Mouse (Mus musculus): Measurements from ENCODE around the gene Wdr5b. TPM values are rescaled to one million over a fixed set of nuclear protein-coding genes. Genes with fewer than 3 reads are reported as not detected.
"Not testable (repeated sequence)": the region's sequence is repeated elsewhere in the genome, so short reads cannot be mapped to it uniquely, and the experiment has no call there.

Gene Wdr5b
- polyA plus RNA-seq, 1 experiment, result 3.2 TPM

DNA sequence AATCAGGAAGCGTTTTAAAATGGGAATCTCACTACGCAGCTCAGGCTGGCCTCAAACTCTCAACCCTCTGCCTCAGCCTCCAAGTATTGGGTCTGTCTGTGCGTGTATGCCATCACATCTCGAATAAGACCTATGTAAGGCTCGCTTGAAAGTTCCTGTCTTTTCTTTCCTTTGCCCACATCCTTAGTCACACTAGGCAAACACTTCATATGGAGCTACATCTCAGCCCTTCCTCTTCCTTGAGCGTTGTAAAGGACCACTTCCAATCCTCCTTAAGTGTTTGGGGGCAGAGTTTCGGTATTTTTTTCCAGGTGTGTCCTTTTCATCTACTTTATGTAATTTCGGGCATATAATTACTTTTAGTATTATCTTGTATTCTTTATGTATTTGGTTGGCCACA is 13.9 kb downstream of the Wdr5b start:
- TF ChIP-seq CTCF (IDR thresholded peaks at IDR 0.05; ENCODE audit: borderline replicate concordance, control insufficient read depth, extremely low read depth, insufficient read depth, low read length, poor library complexity) (no peak), POLR2A (IDR thresholded peaks at IDR 0.05; ENCODE audit: control insufficient read depth, extremely low read depth, insufficient read depth, low read length, poor library complexity) (no peak)
- DNase-seq, result no peak
- Histone ChIP-seq H3K4me1 (replicated peaks; ENCODE audit: control insufficient read depth, insufficient read depth, low read length) (no peaks in the 10 kb centered on the region), H3K27me3 (ENCODE audit: control insufficient read depth, insufficient read depth, low read length) (no peaks in the 10 kb centered on the region), H3K27ac (ENCODE audit: control insufficient read depth, insufficient read depth, low read length) (no peak overlapping the region), H3K36me3 (ENCODE audit: control insufficient read depth, insufficient read depth, low read length) (peaks cover 8% of the 10 kb centered on the region; the same call in 1 of the 2 replicates), H3K4me3 (ENCODE audit: control insufficient read depth, insufficient read depth, low read length) (no peak overlapping the region)
- WGBS, result 98% methylated on average over 8 of the region's 8 CpGs

DNA sequence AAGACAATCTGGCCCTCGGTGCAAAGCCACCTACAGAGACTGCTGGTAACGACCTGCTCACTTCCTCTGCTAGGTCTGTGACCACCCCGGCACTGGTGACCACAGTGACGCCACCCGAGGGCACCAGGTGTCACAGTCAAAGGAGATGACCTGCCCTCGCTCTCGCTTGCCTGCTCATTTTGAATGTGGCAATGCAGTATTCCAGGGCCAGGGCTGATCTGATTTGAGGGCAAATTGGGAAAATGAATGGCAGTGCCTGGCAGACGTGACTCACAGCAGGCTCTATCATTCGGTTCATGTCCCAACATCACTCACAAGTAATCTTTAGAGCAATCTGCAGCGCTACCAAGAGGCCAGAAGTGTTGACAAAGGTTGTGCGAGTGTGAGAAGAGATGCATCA is 15.4 kb downstream of the Wdr5b start:
- Histone ChIP-seq H3K27me3 (ENCODE audit: control insufficient read depth, insufficient read depth, low read length) (no peaks in the 10 kb centered on the region), H3K4me1 (replicated peaks; ENCODE audit: control insufficient read depth, insufficient read depth, low read length) (no peaks in the 10 kb centered on the region), H3K27ac (ENCODE audit: control insufficient read depth, insufficient read depth, low read length) (no peak overlapping the region), H3K4me3 (ENCODE audit: control insufficient read depth, insufficient read depth, low read length) (no peak overlapping the region), H3K36me3 (ENCODE audit: control insufficient read depth, insufficient read depth, low read length) (0 out of 2 replicates have a peak, but pooled peaks cover 2% of the 10 kb centered on the region)
- no peak for TF ChIP-seq POLR2A (IDR thresholded peaks at IDR 0.05; ENCODE audit: control insufficient read depth, extremely low read depth, insufficient read depth, low read length, poor library complexity)
- DNase-seq, result no peak
- WGBS, result 91% methylated on average over 11 of the region's 11 CpGs

DNA sequence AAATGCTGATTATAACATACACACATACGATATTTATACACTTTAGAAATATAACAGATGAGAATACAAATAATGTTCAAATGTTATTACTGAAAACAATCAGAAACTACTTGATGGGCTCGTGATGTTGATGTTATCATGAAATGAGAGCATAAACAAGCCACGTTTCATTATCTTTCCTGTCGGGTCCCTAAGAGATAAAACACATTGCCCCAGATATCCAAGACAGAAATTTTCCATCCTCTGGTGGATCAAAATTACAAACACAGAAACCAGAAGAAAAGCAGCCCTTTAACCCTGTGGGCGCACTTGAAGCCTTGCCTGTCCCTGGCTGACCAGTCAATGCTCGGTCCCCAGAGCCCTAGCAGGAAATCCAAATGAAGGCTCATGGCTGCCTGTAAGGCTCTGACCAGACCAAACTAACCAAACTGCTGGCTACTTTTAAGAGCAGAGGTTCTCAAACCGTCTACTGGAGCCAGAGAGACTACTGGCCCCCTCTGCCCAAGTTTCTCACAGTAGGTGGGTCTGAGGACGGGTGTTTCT is 17.0 kb downstream of the Wdr5b start:
- Histone ChIP-seq H3K27me3 (ENCODE audit: control insufficient read depth, insufficient read depth, low read length) (no peaks in the 10 kb centered on the region), H3K27ac (ENCODE audit: control insufficient read depth, insufficient read depth, low read length) (no peak overlapping the region), H3K4me3 (ENCODE audit: control insufficient read depth, insufficient read depth, low read length) (no peak overlapping the region), H3K36me3 (ENCODE audit: control insufficient read depth, insufficient read depth, low read length) (no peaks in the 10 kb centered on the region), H3K4me1 (replicated peaks; ENCODE audit: control insufficient read depth, insufficient read depth, low read length) (no peaks in the 10 kb centered on the region)
- TF ChIP-seq CTCF (IDR thresholded peaks at IDR 0.05; ENCODE audit: borderline replicate concordance, control insufficient read depth, extremely low read depth, insufficient read depth, low read length, poor library complexity) (no peak), POLR2A (IDR thresholded peaks at IDR 0.05; ENCODE audit: control insufficient read depth, extremely low read depth, insufficient read depth, low read length, poor library complexity) (no peak)
- no peak for DNase-seq
- 89% methylated on average over 8 of the region's 8 CpGs for WGBS

DNA sequence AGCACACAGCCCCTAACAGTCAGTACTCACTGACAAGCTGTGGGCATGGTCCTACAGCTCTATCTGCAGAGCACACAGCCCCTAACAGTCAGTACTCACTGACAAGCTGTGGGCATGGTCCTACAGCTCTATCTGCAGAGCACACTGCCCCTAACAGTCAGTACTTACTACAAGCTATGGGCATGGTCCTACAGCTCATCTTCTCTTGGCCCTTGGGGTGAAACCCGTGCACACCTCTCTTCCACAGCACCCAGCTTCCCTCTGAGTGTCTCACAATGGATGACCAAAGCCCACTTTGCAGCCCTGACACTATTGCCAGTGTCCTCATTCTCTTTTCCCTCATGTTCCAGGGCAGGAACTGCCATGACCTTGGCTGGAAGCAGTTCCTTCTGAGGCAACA is 21.5 kb downstream of the Wdr5b start:
- H3K4me1 ChIP-seq (replicated peaks; ENCODE audit: control insufficient read depth, insufficient read depth, low read length); H3K36me3 ChIP-seq (ENCODE audit: control insufficient read depth, insufficient read depth, low read length); DNase-seq; H3K4me3 ChIP-seq (ENCODE audit: control insufficient read depth, insufficient read depth, low read length); H3K27me3 ChIP-seq (ENCODE audit: control insufficient read depth, insufficient read depth, low read length); H3K27ac ChIP-seq (ENCODE audit: control insufficient read depth, insufficient read depth, low read length): not testable (repeated sequence)
- WGBS, result 86% methylated on average over 1 of the region's 1 CpGs

DNA sequence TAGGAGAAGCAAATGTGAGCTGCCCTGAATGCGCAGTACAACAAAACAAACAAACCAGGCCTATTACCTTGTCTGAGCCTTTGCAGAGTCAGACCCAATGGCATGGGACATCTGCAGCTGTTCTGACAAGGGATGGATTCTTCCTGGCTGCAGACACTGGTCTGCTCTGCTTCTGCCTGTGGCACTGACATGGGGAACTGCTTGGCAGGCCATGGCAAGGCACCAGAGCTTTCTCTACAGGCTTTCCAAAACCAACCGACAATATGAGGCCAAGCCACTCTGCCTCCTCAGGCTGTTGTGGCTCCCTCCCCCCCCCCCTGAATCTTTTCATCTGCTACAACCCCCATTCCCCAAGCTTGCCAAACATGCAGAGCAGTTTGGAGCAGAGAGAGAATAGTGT is 22.3 kb downstream of the Wdr5b start:
- H3K4me1 ChIP-seq (replicated peaks; ENCODE audit: control insufficient read depth, insufficient read depth, low read length), result no peaks in the 10 kb centered on the region
- no peaks in the 10 kb centered on the region for H3K27me3 ChIP-seq (ENCODE audit: control insufficient read depth, insufficient read depth, low read length)
- 92% methylated on average over 2 of the region's 2 CpGs for WGBS
- no peak for TF ChIP-seq POLR2A (IDR thresholded peaks at IDR 0.05; ENCODE audit: control insufficient read depth, extremely low read depth, insufficient read depth, low read length, poor library complexity)
- no peak for TF ChIP-seq CTCF (IDR thresholded peaks at IDR 0.05; ENCODE audit: borderline replicate concordance, control insufficient read depth, extremely low read depth, insufficient read depth, low read length, poor library complexity)
- H3K4me3 ChIP-seq (ENCODE audit: control insufficient read depth, insufficient read depth, low read length), result no peak overlapping the region
- H3K27ac ChIP-seq (ENCODE audit: control insufficient read depth, insufficient read depth, low read length), result no peak overlapping the region
- no peaks in the 10 kb centered on the region for H3K36me3 ChIP-seq (ENCODE audit: control insufficient read depth, insufficient read depth, low read length)
- no peak for DNase-seq

DNA sequence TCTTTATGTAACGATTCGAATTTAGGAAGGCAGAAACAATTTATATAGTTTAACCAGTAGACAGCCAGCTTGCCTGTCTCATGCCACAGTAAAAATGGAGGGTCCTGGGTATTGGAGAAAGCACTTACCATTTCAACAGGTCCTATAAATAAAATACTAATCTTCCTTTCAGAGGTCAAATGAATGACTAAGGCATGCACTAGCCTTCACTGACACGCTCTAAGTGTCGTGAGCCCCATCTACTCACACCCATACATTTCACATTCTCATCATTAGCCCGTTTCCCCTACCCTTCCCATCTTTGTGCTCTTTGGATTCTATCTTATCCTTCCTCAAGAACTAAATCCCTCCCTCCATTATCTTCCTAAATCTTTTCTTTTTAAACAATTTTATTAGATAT is 23.9 kb downstream of the Wdr5b start:
- Histone ChIP-seq H3K36me3 (ENCODE audit: control insufficient read depth, insufficient read depth, low read length) (no peaks in the 10 kb centered on the region), H3K27me3 (ENCODE audit: control insufficient read depth, insufficient read depth, low read length) (no peaks in the 10 kb centered on the region), H3K27ac (ENCODE audit: control insufficient read depth, insufficient read depth, low read length) (no peak overlapping the region), H3K4me1 (replicated peaks; ENCODE audit: control insufficient read depth, insufficient read depth, low read length) (no peaks in the 10 kb centered on the region), H3K4me3 (ENCODE audit: control insufficient read depth, insufficient read depth, low read length) (no peak overlapping the region)
- TF ChIP-seq CTCF (IDR thresholded peaks at IDR 0.05; ENCODE audit: borderline replicate concordance, control insufficient read depth, extremely low read depth, insufficient read depth, low read length, poor library complexity) (no peak), POLR2A (IDR thresholded peaks at IDR 0.05; ENCODE audit: control insufficient read depth, extremely low read depth, insufficient read depth, low read length, poor library complexity) (no peak)
- no peak for DNase-seq
- 95% methylated on average over 5 of the region's 5 CpGs for WGBS

DNA sequence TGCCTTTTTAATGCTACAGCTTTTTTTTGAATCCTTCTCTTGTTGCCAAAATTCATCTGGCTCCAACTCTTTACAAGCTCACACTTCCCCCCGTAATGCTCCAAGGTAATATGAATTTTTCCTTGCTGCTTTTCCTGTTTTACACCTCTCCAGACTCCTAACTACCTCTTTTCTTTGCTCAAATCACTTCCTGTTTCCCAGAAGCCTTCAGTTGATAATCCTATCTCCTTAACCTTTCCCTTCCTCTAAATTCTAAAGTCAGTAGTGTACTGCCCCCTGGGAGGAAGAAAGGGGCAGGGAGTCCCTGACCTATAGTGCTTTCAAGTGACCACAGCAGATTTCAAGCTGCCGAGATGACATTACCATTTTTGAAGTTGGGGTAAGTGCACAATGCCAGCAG is 26.7 kb downstream of the Wdr5b start:
- Histone ChIP-seq H3K36me3 (ENCODE audit: control insufficient read depth, insufficient read depth, low read length) (no peaks in the 10 kb centered on the region), H3K27me3 (ENCODE audit: control insufficient read depth, insufficient read depth, low read length) (no peaks in the 10 kb centered on the region), H3K4me3 (ENCODE audit: control insufficient read depth, insufficient read depth, low read length) (no peak overlapping the region), H3K27ac (ENCODE audit: control insufficient read depth, insufficient read depth, low read length) (no peak overlapping the region), H3K4me1 (replicated peaks; ENCODE audit: control insufficient read depth, insufficient read depth, low read length) (peaks cover 4% of the 10 kb centered on the region; the same call in 1 of the 2 replicates)
- DNase-seq, result no peak
- WGBS, result 81% methylated on average over 2 of the region's 2 CpGs
- TF ChIP-seq CTCF (IDR thresholded peaks at IDR 0.05; ENCODE audit: borderline replicate concordance, control insufficient read depth, extremely low read depth, insufficient read depth, low read length, poor library complexity), result no peak
- no peak for TF ChIP-seq POLR2A (IDR thresholded peaks at IDR 0.05; ENCODE audit: control insufficient read depth, extremely low read depth, insufficient read depth, low read length, poor library complexity)
